Mouse (Mus musculus): ENCODE results near the gene Tubgcp5.

DNA sequence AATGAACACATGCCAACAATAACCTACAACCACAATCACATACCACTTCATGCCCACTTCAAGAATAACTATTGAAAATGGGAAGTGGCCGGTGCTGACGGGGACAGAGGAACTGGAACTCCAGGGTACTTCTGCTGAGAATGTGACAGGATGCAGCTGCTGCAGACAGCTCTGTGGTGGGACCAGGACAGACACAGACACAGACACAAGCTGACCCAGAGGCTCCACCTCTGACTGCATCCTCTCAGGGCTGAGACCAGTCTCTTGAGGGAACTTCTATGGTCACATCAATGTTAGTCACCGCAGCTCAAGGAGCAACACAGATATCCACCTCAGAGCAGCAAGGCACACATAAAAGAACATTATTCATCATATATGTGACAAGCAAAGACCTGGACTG lies 9.4 kb upstream of the Tubgcp5 start:
- TF ChIP-seq CTCF (IDR thresholded peaks at IDR 0.05; ENCODE audit: low read depth, low read length) (no peak), GATA2 (IDR thresholded peaks at IDR 0.05; ENCODE audit: borderline replicate concordance, low read depth, low read length) (no peak), GATA1 (IDR thresholded peaks at IDR 0.05; ENCODE audit: borderline replicate concordance, low read length) (no peak), POLR2AphosphoS5 (IDR thresholded peaks at IDR 0.05; ENCODE audit: insufficient replicate concordance, low read depth, low read length) (no peak), TAL1 (conservative IDR thresholded peaks at IDR 0.05; ENCODE audit: low read depth, low read length) (no peak)
